Mouse (Mus musculus): ENCODE measurements at regions not wholly inside any gene's neighbourhood (a gene's known extent, or its start where the extent isn't known, plus 50 kb on each side); places are given as distances from the start of the nearest gene placed in this dataset.

DNA sequence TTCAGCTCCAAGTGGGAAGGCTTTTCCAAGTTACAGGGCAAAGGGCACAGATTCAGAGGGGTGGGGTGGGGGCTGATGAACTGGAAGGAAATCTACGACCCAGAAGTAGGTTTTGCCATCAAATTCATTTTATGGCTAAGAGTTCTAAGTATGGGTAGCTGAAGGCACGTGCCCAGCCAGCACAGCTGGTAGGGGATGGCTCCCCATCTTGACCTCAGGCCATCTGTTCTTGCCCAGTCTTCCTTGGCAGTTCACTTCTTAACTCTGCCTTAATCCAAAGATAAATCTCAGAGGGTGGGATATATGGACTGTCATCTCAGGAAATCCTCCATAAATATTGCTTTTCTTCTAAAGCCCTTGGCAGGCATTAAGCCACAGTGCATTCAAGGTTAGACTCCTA lies 238.3 kb downstream of the H2al1j start:
- in situ Hi-C loops (cut with MboI, MseI): no loop called here

DNA sequence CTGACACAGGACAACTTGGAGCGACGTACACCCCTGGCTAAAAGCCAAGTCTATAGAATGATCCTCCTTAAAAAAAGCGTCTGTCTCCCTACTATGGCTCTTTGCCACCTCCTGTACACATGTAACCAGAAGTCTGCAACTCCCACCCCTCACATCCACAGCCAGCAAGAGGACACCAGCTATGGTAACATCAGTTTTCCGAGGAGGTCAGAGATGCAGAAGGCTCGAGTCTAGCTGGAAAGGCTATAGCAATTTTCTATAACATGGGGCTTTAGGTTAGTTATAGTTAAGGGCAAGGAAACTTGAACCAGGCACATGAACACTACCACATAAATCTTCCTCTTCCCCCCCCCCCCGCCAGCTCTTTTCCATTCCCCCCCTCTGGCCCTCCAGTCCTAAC lies 240.2 kb downstream of the H2al1j start:
- in situ Hi-C loops (cut with MboI, MseI): no loop called here

DNA sequence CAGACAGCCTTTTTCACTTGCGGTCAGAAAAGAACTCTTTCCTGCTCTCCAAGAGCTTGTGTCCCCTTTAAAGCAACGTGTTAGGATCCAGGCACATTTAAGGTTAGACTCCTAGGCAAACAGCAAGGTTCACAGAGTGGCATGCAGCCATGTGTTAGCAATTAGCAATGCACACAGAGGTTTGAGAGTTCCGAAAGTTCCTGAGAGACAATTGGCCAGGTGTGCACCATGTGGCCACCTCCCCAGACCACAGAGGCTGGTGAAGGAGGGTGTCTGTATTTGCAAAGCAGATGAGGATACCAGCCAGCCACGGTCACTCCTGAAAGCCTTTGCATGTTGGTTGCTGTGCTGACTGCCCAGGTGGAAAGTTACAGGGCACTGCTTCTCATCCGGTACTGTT lies 240.6 kb downstream of the H2al1j start:
- in situ Hi-C loops (cut with MboI, MseI): no loop called here

DNA sequence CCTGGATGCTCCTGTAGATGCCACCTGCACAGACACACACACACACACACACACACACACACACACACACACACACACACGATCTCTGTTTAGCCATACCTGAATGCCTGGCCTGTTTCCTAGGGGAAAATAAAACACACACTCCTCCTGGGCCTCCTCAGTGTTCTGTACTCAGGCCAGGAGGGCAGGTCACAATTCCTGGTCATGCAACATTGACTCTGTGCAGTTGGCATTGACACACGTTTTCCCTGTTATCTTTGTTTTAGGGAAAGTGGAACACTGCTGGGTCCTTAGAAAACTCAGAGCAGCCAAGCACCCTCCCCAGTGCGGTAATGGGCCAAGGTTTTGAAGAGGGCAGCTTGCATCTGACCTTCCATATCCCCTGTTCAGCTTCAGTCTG lies 246.7 kb downstream of the H2al1j start:
- in situ Hi-C loops (cut with MboI, MseI): no loop called here

DNA sequence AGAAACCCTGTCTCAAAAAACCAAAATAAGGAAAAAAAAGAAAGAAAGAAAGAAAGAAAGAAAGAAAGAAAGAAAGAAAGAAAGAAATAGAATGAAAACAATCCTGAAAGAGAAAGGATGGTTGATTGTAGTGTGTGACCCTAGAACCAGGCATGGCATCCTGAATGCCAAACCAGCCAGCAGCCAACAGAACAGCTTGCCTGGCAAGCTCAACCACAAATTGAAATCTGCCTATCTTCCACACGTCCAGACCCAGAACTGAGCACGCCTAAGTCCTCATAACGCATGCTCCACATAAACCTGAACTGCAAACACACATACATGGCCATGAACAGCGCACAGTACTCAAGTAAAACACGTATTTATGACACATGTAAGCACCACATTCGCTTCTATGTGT lies 247.9 kb downstream of the H2al1j start:
- in situ Hi-C loops (cut with MboI, MseI): no loop called here

DNA sequence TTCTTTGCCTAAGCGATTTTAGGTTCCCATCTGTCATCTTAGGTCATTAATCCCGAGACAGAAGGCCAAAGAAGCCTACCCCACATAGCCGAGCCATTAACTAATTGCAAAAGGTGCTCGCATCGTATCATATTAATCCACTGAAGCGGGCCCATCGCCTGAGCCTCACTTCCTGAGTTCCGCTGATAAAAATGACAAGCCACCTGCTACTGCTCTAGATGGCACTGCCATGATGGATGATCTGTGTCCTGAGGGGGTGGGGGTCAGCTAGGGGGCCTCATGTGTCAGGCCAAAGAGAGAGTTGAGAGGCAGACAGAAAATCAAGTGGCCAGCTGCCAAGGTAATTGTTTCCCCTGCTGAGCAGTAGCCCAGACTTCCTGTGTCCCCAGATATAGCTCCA lies 248.7 kb downstream of the H2al1j start:
- in situ Hi-C loops (cut with MboI, MseI): no loop called here

DNA sequence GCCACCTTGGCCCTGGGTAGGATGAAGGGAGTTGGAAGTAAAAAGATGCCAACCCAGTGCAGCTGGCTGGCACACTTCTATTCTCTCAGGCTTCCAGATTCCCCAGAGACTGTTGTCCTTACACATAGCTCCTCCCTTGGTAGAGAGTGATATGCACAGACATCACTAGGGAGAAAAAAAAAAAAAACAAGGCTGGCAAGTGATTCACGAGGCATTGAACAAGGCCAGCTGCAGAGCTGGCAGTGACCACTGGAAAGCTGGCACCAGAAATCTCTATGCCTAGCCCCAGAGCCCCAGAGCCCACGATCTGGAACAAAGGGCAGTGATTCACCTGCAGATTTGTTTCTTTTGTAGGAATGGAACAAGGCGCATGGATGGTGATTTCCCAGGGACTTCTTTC lies 249.7 kb downstream of the H2al1j start:
- in situ Hi-C loops (cut with MboI, MseI): no loop called here

DNA sequence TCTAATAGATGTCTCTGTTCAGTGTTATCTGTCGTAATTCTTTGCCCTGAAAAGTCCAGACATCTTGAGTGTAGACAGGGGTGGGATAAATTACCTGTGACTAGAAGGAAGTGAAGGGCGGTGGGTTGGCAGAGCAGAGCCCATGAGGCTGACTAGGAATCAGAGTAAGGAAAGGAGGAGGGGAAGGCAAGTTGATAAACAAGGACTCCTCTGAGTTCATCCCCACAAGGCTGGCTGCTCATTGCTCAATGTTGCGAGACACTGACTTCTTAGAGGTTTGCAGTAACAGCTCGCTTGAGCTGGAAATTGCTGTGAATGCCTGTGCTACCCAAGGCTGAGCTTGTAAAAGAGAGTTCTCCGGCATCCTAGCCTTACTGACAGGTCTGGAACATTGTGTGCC lies 257.7 kb downstream of the H2al1j start:
- in situ Hi-C loops (cut with MboI, MseI): no loop called here

DNA sequence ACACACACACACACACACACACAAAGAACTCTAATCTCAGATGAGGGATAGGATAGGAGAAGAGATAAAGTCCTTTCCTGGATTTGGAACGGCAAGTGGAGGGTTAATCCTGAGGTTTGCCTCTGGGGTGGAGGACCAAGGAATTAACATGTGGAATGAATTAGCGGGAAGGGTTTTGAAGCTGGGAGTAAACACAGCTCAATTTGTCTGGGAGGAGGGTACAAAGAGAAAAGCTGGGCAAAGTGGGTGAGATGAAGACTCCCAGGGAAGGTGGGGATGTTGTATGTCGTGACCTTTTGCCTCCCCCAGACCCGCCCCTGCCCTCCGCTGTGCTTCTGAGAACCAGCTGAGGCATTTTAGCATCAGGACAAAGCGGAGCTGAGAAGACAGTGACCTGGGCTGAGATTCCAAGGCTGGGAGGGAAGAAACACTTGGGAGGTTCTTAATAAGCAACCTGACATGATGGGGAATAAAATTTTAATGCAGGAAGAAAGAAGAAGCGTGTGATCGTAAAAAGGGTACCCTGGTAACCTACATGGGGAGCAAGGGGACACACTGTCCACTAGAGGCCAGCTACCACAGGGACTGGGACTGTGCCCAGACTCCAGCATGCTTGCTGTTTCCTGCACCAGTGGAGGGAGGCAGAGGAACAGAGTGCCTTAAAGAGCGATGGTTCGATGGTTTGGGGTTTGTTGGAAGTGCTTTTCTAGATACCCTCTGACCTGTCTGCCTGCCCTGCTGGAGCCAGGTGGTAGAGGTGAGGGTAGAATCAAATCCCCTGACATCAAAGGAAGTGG lies 264.0 kb downstream of the H2al1j start:
- in situ Hi-C loops (cut with MboI, MseI): no loop called here

DNA sequence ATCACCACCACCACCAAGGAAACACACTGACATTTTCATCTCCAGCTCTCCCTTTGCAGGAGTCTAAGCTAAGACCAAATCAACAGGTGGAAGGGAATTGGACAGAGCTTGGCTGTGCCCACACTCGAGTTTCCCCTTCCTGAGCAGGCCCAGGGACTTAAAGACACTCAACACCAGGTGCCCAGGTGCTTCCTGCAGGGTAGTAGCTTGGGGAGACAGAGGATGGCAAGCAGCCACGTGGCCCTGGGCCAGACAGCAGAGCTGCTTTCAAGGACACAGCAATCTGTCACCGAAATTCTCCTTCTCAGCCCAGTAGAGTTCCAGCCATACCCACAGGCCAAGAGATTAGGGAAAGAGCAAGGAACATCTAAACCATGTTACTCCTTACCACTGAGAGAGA lies 266.9 kb downstream of the H2al1j start:
- in situ Hi-C loops (cut with MboI, MseI): no loop called here

DNA sequence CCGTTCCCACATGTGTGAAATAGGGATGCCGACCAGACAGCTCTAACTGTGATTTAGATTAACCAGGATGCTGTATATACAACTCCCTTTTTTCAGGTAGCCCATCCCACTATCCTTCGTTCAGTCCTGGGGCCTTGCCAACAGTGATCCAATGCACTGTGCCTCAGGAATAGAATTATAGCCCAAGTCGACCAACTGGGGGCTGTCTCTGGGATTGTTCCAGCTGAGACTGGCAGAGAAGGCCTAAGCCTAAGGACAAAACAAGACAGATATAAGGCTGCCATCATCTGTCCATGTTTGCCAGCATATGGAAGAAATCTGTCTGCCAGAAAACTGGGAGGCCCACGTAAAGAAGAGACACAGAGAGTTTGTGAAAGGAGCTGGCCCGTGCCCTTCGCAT lies 269.9 kb downstream of the H2al1j start:
- in situ Hi-C loops (cut with MboI, MseI): no loop called here

DNA sequence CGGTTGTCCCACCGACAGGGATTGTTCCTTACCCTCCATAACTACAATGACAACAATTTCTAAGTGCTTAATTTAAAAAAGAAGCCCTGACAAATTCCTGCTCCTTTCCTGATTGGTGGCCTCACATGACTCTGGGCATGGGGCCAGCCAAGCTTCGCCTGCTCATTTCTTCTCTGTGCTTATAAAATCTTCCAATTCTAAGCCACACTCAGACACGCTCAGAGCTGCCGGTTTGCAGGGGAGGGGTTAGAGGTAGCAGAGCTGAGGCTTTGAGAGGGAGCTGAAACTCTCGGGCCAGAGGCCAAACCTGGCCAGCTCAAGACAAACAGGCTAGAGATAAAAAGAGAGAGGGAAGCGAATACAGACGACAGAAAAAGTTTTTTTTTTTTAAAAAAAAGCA lies 286.6 kb downstream of the H2al1j start:
- in situ Hi-C loops (cut with MboI, MseI): no loop called here

DNA sequence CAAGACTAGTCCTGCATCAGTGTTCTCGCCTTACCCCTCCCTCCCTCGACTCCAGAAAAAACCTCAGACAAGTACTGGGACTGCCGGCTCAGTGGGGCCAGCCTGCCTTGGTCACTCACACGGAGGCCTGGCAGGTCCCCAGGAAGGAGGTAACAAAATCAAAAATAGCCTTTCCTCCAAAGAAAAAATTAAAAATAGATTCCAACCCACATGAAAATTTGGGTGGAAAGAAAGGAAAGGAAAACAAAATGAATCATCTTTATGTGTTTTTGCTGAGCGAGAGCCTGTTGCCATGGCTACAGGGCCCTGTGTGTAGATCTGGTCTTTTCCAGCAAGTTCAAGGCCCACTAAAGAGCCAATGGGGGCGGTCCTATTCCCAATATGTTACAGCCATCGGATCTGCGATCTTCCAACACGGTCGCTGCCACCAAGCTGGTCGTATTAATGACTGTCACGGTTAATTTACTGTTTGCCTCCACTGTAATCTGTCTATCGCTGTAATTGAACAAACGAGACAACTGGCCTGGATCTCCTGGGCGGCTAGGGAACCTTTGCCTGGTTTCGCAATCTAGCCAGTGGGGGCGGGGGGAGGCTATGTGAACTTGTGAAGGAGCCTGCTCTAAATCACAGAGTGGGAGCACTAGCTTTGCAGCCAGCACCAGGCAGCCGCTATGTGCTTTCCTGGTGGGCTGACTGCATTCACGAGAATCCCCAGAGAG lies 293.6 kb downstream of the H2al1j start:
- in situ Hi-C loops (cut with MboI, MseI): no loop called here

DNA sequence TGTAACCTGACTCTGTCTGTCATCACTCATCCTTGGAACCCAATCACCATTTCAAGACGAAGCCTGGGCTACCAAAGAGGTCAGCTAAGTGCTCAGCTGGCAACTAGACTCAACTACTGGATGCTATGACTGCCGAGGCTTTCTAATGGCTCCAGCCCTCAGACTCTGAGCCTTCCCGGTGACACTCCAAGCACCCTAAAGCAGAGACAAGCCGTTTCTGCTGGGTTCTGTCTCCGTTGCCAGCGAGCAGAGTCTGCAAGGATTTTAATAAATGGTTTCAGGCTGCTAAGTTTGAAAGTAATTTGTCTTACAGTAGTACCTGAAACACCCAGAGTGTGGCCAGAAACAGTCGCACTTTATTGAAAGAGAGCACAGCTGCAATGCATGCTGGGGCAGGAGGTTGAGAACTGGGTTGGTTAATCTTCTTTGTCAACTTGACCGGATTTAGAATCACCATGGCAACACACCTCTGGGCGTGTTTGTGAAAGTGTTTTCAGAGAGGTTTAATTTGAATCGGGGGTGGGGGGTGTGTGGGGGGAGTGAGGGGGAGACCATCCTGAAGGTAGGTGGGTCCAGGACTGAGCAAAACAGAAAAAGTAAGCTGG lies 298.8 kb downstream of the H2al1j start:
- in situ Hi-C loops (cut with MboI, MseI): no loop called here

DNA sequence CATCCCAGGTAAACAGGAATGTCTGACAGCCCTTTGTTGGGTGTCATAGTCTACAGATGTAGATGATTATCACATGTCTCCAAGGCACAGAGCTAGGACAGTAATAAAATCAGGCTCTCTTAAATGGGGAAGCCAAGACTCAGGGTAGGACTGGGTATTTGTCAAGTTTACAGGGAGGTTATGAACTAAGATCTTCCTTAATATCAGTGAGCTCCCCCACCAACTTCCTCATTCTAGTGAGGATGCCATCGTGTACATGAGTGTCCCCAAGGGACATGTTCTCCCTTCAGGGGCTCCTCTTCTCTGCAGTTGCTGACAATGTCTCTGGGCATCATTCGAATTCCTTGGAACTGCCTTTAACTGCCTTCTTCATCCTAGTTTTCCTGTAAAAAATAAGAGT lies 301.7 kb downstream of the H2al1j start:
- in situ Hi-C loops (cut with MboI, MseI): no loop called here

DNA sequence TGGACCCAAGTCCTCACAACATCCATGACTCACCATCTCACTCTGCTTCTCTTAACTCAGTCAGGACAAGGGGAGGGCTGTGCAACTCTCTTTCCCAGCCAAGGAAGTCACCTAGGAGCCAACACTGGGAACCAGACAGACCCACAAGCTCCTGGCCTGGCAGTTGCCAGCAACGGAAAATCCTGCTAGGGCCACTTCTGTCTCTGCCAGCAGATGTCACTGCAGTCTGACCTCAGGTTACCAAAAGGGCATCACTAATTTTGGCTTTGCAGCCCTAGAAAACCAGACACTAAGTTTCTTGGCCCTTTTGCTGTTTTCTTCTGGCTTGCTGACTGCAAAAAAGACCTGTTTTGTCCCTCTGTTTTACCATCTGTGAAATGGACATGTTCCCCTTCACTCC lies 302.3 kb downstream of the H2al1j start:
- in situ Hi-C loops (cut with MboI, MseI): no loop called here

DNA sequence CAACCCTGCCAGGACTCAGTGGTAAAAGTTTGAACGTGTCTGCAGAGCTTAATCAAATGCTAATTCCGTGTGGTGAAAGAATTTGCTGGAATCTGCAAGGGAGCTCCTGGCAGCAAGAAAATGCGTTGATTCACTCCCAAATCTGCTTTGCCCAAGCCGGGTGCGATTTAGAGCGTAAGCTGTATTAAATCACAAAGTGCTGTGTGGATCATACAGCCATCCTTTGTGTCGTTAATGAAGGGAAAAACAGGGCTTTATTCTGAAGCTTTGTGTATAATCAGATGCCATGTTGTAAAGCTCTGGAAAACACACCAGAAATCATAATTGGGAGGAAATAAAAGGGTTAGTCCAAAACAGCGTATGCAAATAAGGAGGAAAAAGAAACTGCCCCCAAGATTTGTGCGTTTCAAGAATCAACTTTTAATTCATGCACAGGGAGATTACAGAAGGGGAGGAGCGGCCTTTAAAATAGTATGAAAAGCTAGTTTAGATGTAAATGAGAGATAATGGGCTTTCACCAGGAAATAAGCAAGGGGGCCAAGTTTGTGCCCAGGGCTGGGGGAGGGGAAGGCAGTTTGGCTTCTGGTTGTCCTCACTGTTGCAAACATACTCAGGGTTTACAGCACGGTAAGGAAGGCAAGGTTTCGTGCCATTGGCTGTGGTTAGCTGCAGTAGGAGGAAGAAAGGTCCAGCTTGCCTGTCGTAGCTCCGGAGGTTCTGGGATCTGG lies 303.7 kb downstream of the H2al1j start:
- in situ Hi-C loops (cut with MboI, MseI): no loop called here

DNA sequence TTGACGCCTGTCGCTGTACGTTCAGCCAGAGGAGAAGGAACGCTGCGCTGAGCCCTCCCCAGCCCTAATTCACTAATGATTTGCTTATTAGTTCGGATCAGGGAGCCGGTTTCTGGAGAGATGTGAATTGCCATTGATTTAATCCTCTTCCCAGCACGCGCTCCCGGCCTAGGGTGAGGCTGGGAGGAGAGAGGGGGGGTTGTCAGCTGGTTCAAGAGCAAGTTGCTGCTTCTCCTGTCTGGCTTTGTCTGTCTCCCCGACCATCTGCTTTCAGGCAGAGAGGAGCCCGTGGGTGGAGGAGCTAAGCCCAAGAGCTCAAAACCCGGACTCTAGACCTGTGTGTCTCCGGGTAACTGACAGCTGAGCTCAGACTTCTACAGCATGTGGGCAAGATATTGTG lies 304.4 kb downstream of the H2al1j start:
- in situ Hi-C loops (cut with MboI, MseI): no loop called here

DNA sequence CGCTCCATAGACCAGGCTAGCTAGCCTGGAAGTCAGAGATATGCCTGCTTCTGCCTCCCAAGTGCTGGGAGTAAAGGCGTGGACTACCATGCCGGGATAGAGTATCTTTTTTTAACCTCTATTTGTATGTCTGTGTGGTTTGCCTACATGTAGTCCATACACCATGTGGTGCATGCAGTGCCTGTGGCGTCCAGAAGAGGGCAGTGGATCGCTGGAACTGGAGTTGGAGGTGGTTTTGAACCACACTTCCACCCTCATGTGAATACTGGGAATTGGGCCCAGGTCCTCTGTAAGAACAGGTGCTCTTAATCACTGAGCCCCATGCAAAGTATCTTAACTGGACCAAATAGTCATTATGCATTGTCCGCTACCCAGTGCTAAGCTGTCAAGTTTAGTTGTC lies 306.2 kb downstream of the H2al1j start:
- in situ Hi-C loops (cut with MboI, MseI): no loop called here

DNA sequence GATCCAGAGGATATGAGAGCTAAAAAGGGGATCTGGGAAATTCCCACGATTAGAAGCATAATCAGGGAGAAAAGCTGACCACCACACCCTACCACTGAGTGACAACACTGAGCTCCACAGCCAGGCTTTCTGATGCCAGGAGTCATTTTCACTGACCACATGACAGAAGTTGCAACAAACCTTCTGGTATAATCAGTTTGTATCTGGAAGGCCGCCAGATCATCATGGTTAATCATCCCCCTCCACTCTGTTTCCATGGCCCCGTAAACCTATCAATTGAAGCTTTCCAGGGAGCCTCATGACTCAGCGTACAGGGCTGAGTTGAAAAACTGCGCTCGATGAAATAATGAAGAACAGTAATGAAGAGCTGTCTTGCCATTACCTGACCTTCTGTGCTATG lies 316.9 kb downstream of the H2al1j start:
- in situ Hi-C loops (cut with MboI, MseI): no loop called here

DNA sequence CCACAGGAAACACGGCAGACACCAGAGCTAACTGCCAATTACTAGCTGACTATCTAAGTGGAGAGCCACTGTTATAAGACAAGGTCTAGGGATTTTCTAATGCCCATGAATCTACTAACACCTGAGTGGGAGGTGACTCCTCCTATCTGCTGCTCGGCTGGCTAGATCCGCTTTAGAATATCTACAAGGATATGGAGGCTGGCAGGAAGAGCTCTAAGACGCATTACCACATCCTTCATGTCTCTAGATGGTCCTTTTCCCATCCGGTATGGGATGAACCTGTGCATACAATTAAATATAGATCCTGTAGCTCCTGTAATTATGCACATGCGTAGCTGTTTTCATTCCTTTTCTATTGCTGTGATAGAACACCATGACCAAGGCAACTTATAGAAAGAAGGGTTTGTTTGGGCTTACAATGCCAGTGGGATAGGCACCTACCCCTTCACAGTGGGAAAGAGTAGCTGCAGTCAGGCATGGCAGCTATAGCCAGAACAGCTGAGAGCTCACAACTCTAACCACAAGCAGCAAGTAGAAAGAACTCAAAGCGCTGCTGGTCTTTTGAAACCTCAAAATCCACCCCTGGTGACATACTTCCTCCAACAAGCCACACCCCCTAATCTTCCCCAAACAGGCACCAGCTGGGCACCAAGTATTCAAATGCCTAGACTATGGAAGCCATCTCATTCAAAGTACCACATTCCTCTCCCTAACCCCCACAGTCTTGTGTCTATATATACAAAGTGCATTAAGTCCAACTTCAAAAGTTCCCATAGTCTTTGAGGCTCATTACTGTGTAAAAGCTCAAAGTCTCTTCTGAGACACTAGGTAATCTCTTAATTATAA lies 319.3 kb downstream of the H2al1j start:
- in situ Hi-C loops (cut with MboI, MseI): no loop called here

DNA sequence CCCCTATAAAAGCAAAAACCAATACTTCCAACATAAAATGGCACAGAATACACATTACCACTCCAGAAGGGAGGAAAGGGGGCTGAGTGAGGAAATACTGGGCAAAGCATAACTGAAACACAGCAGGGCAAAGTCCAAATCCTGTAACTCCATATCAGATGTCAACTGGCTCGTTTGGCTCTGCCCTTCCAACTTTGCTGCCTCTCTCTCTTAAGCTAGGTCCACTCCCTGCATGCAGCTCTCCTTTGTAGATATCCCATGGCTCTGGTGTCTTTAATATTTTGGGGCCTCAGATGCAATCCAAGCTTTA lies 319.9 kb downstream of the H2al1j start:
- in situ Hi-C loops (cut with MboI, MseI): no loop called here
